Mouse (Mus musculus) hindbrain, embryonic 13.5 days (tissue): ENCODE measurements around the gene Olfr544. TPM values are rescaled to one million over a fixed set of nuclear protein-coding genes. Genes with fewer than 3 reads are reported as not detected.

ENCODE experiments used
- ATAC-seq: fragments of 200-750 bp; cut with Nextera tagmentation; 2 replicates; pipeline ENCODE4 v1.8.0; 2017; ENCODE audit warnings: moderate TSS enrichment; ENCODE audit not compliant: low FRiP score
- H3K27ac ChIP-seq: fragments of 300-500 bp; sonication (generic); 2 replicates; pipeline ENCODE4 v1.5.1; 2015; ENCODE audit warnings: inconsistent platforms, mild to moderate bottlenecking, moderate library complexity
- H3K27me3 ChIP-seq: fragments of 300-500 bp; sonication (generic); 2 replicates; pipeline ENCODE4 v1.6.1; 2015; ENCODE audit warnings: mild to moderate bottlenecking, inconsistent platforms
- H3K36me3 ChIP-seq: fragments of 300-500 bp; sonication (generic); 2 replicates; pipeline ENCODE4 v1.6.1; 2015; ENCODE audit warnings: mild to moderate bottlenecking, inconsistent platforms
- H3K4me1 ChIP-seq: fragments of 300-500 bp; sonication (generic); replicated peaks from 2 replicates; pipeline ENCODE4 v1.6.1; 2015; ENCODE audit warnings: inconsistent platforms
- H3K4me2 ChIP-seq: fragments of 300-500 bp; sonication (generic); 2 replicates; pipeline ENCODE4 v1.6.1; 2015; ENCODE audit warnings: inconsistent platforms, mild to moderate bottlenecking, moderate library complexity
- H3K4me3 ChIP-seq: fragments of 300-500 bp; sonication (generic); 2 replicates; pipeline ENCODE4 v1.5.1; 2015; ENCODE audit warnings: mild to moderate bottlenecking, inconsistent platforms
- H3K9ac ChIP-seq: fragments of 300-500 bp; sonication (generic); 2 replicates; pipeline ENCODE4 v1.6.1; 2015; ENCODE audit warnings: mild to moderate bottlenecking, inconsistent platforms
- H3K9me3 ChIP-seq: fragments of 300-500 bp; sonication (generic); 2 replicates; pipeline ENCODE4 v1.6.1; 2016; ENCODE audit warnings: inconsistent platforms
- WGBS: fragments of 180-500 bp; shearing (Covaris S2); methylation state at CpG from one replicate; pipeline ENCODE4 v1.1.7; 2015; 5-methylcytosine and 5-hydroxymethylcytosine counted together
- polyA plus RNA-seq: library from polyadenylated mRNA; unstranded; fragments of >200 nt; fragmentation: Nextera tagmentation; extraction: Ambion mirVana; gene quantifications from 2 replicates; pipeline ENCODE4 v1.2.1, GENCODE M21; 2015

Gene Olfr544
- polyA plus RNA-seq, 1 experiment from 2014 or later = 0.30 TPM

- Histone ChIP-seq H3K27ac (no peak overlapping the region), H3K9ac (no peak overlapping the region), H3K36me3 (peaks cover 18% of the 10 kb centered on the region), H3K27me3 (no peaks in the 10 kb centered on the region), H3K4me2 (no peak overlapping the region), H3K4me3 (no peak overlapping the region), H3K9me3 (no peaks in the 10 kb centered on the region), H3K4me1 (no peaks in the 10 kb centered on the region)
- no peak for ATAC-seq
- 77% methylated on average over 5 of the region's 5 CpGs for WGBS
Measured at GRCm38 (mm10) chr7:102472675-102473074, 15.4 kb downstream of the Olfr544 start.

DNA sequence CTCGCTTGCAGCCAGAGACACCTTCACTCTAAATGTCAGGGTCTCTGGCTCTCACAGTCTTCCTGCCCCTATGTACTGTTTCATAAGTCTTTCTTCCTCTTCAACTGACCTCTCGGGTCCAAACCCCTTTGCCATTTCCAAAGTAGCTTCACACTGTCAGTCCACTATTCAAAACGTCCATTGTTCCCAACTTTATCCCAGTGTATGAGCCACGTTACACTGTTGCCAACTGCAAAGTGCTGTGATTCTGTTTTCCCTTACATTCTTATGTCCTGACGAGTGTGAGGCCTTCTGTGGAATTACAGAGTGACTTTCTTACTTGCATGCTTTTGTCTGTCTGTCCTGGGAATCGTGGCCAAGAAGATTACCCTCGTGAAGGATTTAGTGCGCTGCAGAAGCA, 20.5 kb downstream of the Olfr544 start:
- no peak overlapping the region for H3K4me2 ChIP-seq
- H3K36me3 ChIP-seq = peaks cover 59% of the 10 kb centered on the region
- 88% methylated on average over 8 of the region's 8 CpGs for WGBS
- no peak for ATAC-seq
- no peaks in the 10 kb centered on the region for H3K27me3 ChIP-seq
- H3K9me3 ChIP-seq = no peaks in the 10 kb centered on the region
- H3K9ac ChIP-seq = no peak overlapping the region
- no peak overlapping the region for H3K27ac ChIP-seq
- no peaks in the 10 kb centered on the region for H3K4me1 ChIP-seq
- H3K4me3 ChIP-seq = no peak overlapping the region

- peaks cover 86% of the 10 kb centered on the region for H3K36me3 ChIP-seq
- no peaks in the 10 kb centered on the region for H3K4me1 ChIP-seq
- no peak overlapping the region for H3K27ac ChIP-seq
- no peak overlapping the region for H3K4me3 ChIP-seq
- no peaks in the 10 kb centered on the region for H3K27me3 ChIP-seq
- WGBS = 78% methylated on average over 5 of the region's 5 CpGs
- no peak for ATAC-seq
- no peak overlapping the region for H3K4me2 ChIP-seq
- no peak overlapping the region for H3K9ac ChIP-seq
- no peaks in the 10 kb centered on the region for H3K9me3 ChIP-seq
Measured at GRCm38 (mm10) chr7:102458618-102459380, 29.3 kb downstream of the Olfr544 start.

- no peak overlapping the region for H3K4me3 ChIP-seq
Measured at GRCm38 (mm10) chr7:102446438-102446837, 41.7 kb downstream of the Olfr544 start.

GRCm38 (mm10) chr7:102444301-102444700, 43.8 kb downstream of the Olfr544 start:
- Histone ChIP-seq H3K27ac (no peak overlapping the region), H3K4me2 (no peak overlapping the region), H3K4me3 (no peak overlapping the region), H3K4me1 (peaks cover 24% of the 10 kb centered on the region), H3K9ac (no peak overlapping the region), H3K27me3 (peaks cover 4% of the 10 kb centered on the region; the same call in 1 of the 2 replicates), H3K36me3 (peaks cover 26% of the 10 kb centered on the region), H3K9me3 (no peaks in the 10 kb centered on the region)
- no peak for ATAC-seq
- WGBS = 89% methylated on average over 2 of the region's 2 CpGs

More at GRCm38 (mm10) chr7:102446438-102446837, 41.7 kb downstream of the Olfr544 start:
- H3K4me1 ChIP-seq = peaks cover 24% of the 10 kb centered on the region
- H3K27me3 ChIP-seq = no peaks in the 10 kb centered on the region
- H3K27ac ChIP-seq = no peak overlapping the region
- WGBS = 96% methylated on average over 9 of the region's 9 CpGs
- ATAC-seq = no peak
- peaks cover 44% of the 10 kb centered on the region for H3K36me3 ChIP-seq
- no peaks in the 10 kb centered on the region for H3K9me3 ChIP-seq
- no peak overlapping the region for H3K9ac ChIP-seq
- H3K4me2 ChIP-seq = no peak overlapping the region

DNA sequence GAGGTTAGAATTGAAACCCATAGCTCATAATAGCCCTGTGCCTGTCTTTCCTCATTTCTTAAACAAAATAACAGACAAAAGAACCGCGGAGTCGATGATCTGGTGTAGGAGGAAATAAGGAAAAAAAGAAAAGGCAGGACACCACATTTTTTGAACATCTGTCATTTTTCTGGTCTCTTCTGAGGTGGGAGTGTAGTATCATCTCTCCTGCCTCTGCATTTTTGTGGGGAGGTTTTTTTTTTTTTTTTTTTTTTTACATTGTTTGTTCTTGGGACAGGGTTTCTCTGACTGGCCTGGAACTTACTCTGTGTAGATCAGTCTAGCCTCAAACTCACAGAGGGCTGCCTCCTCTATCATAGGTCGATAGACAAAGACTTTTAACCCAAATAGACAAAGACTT, 45.7 kb downstream of the Olfr544 start:
- Histone ChIP-seq H3K9me3 (no peaks in the 10 kb centered on the region), H3K27me3 (peaks cover 13% of the 10 kb centered on the region), H3K4me2 (peak overlapping the region; percentile 83), H3K9ac (peak overlapping the region; percentile 80), H3K27ac (peak overlapping the region; percentile 81; the same call in 1 of the 2 replicates), H3K4me1 (peaks cover 24% of the 10 kb centered on the region), H3K36me3 (peaks cover 16% of the 10 kb centered on the region), H3K4me3 (peak overlapping the region; percentile 81)
- no peak for ATAC-seq
- 0% methylated on average over 4 of the region's 4 CpGs for WGBS

DNA sequence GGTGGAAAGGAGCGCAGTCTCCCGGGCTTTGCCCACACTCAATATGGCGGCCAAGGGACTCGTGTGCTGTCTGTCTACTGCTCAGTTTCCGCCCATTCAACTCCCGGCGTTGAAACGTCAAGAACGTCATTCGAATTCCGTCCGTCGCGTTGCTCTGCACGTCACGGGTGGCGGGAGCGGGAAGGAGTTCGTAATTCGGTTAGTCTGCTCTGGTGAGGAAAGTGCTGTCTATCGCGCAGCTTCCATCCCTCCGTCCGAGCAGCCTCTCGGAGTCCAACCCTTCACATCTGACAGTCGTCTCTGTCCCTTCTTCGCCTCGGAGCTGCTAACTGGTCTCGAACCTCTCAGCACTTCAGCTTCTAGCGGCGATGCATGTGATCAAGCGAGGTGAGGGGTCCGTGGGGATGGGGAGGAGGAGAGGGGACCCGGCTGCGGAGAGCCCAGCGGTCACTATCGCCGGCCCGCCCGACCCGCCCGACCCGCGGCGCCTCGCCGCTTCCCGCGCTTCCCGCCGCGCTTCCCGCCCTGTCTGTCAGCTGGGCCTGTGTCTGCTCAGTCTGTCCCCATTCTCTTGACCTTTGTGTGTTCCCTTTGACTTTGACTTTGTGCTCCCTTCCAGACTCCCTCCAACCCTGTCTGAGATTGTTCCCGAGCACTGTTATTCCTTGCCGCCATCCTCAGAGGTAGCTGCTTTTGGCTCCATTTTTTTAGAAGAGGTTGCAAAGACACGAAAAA, 46.3 kb downstream of the Olfr544 start, which contains the start of gene Rrm1:
Gene Rrm1, plus strand, starts transcription at position 39 of the 735 bp plus-strand sequence.
- peaks cover 12% of the 10 kb centered on the region for H3K36me3 ChIP-seq
- no peaks in the 10 kb centered on the region for H3K9me3 ChIP-seq
- peak within 1 kb of the TSS; percentile 83 for H3K4me2 ChIP-seq
- under 1% methylated on average over 56 of the region's 56 CpGs for WGBS
- peak within 1 kb of the TSS; percentile 81 for H3K4me3 ChIP-seq
- peaks cover 18% of the 10 kb centered on the region for H3K27me3 ChIP-seq
- peak; percentile 99 for ATAC-seq
- peak within 1 kb of the TSS; percentile 81 for H3K27ac ChIP-seq
- peaks cover 24% of the 10 kb centered on the region for H3K4me1 ChIP-seq
- H3K9ac ChIP-seq = peak within 1 kb of the TSS; percentile 80

GRCm38 (mm10) chr7:102440822-102441656, 47.1 kb downstream of the Olfr544 start:
- peaks cover 24% of the 10 kb centered on the region for H3K4me1 ChIP-seq
- 55% methylated on average over 15 of the region's 15 CpGs for WGBS
- peak; percentile 50 for ATAC-seq
- H3K27ac ChIP-seq = peak overlapping the region; percentile 30; the same call in 1 of the 2 replicates
- peaks cover 24% of the 10 kb centered on the region for H3K27me3 ChIP-seq
- H3K4me2 ChIP-seq = peak overlapping the region; percentile 43
- no peaks in the 10 kb centered on the region for H3K9me3 ChIP-seq
- H3K36me3 ChIP-seq = peaks cover 4% of the 10 kb centered on the region
- peak overlapping the region; percentile 81 for H3K4me3 ChIP-seq
- H3K9ac ChIP-seq = no peak overlapping the region

GRCm38 (mm10) chr7:102434344-102434743, 53.8 kb downstream of the Olfr544 start:
- H3K4me3 ChIP-seq = no peak overlapping the region
- 94% methylated on average over 2 of the region's 2 CpGs for WGBS
- no peaks in the 10 kb centered on the region for H3K9me3 ChIP-seq
- no peak overlapping the region for H3K4me2 ChIP-seq
- no peaks in the 10 kb centered on the region for H3K4me1 ChIP-seq
- ATAC-seq = no peak
- H3K27me3 ChIP-seq = peaks cover 20% of the 10 kb centered on the region
- H3K27ac ChIP-seq = no peak overlapping the region
- H3K36me3 ChIP-seq = peaks cover 10% of the 10 kb centered on the region; the same call in 1 of the 2 replicates
- H3K9ac ChIP-seq = no peak overlapping the region
